Mouse (Mus musculus) B cell, adult (primary cell): Measurements from ENCODE around the gene Gm28919. TPM values are rescaled to one million over a fixed set of nuclear protein-coding genes. Genes with fewer than 3 reads are reported as not detected.

Experiments used
- total RNA-seq: library from RNA; stranded (reverse); gene quantifications from 4 replicates; pipeline ENCODE4 v1.2.4, GENCODE M21; 2023; ENCODE audit not compliant: inconsistent age

The Gm28919 gene
- not detected in 4 replicates for total RNA-seq

GRCm38 (mm10) chrY:6583246-6583645 lies at the start of gene Gm28919:
Gm28919 (plus strand) TSS chrY:6583546.

Other genes starting within 250 kb of the Gm28919 start
- not detected in 4 replicates for gene Gm21719, start 99.3 kb downstream of the Gm28919 start, total RNA-seq